Mouse (Mus musculus): ENCODE measurements around the gene Rrp1. TPM values are rescaled to one million over a fixed set of nuclear protein-coding genes. Genes with fewer than 3 reads are reported as not detected.

Gene Rrp1
- polyA plus RNA-seq, 1 experiment from 2014 or later, result 249 TPM

- ATAC-seq (replicated peaks; ENCODE audit: low FRiP score, low TSS enrichment, low read depth) (no peak), DNase-seq (ENCODE audit: low spot score) (no peak)
- 88% methylated on average over 2 of the region's 2 CpGs for WGBS
Observed at GRCm38 (mm10) chr10:78429776-78430175, 16.9 kb upstream of the Rrp1 start.

GRCm38 (mm10) chr10:78429180-78429579, 16.3 kb upstream of the Rrp1 start:
- ATAC-seq (replicated peaks; ENCODE audit: low FRiP score, low TSS enrichment, low read depth), result no peak
- Histone ChIP-seq H3K36me3 (ENCODE audit: control insufficient read depth, insufficient read depth, low read length) (peaks cover 19% of the 10 kb centered on the region), H3K27ac (ENCODE audit: low read depth) (no peak overlapping the region), H3K9me3 (ENCODE audit: control insufficient read depth, low read length) (no peaks in the 10 kb centered on the region), H3K27me3 (replicated peaks; ENCODE audit: control insufficient read depth, insufficient read depth, low read length) (no peaks in the 10 kb centered on the region), H3K9ac (ENCODE audit: low read length) (no peak overlapping the region), H3K4me2 (ENCODE audit: low read length) (no peak overlapping the region), H3K4me1 (replicated peaks; ENCODE audit: control insufficient read depth, insufficient read depth, low read length) (0 out of 2 replicates have a peak, but pooled peaks cover 4% of the 10 kb centered on the region), H3K4me3 (ENCODE audit: low read depth, low read length) (no peak overlapping the region)
- WGBS, result 91% methylated on average over 5 of the region's 5 CpGs
- no peak for DNase-seq (ENCODE audit: low spot score)

More at GRCm38 (mm10) chr10:78429776-78430175, 16.9 kb upstream of the Rrp1 start:
- Histone ChIP-seq H3K9ac (ENCODE audit: low read length) (no peak overlapping the region), H3K9me3 (ENCODE audit: control insufficient read depth, low read length) (no peaks in the 10 kb centered on the region), H3K4me1 (replicated peaks; ENCODE audit: control insufficient read depth, insufficient read depth, low read length) (0 out of 2 replicates have a peak, but pooled peaks cover 4% of the 10 kb centered on the region), H3K36me3 (ENCODE audit: control insufficient read depth, insufficient read depth, low read length) (peaks cover 19% of the 10 kb centered on the region), H3K4me3 (ENCODE audit: low read depth, low read length) (no peak overlapping the region), H3K27ac (ENCODE audit: low read depth) (no peak overlapping the region), H3K4me2 (ENCODE audit: low read length) (no peak overlapping the region), H3K27me3 (replicated peaks; ENCODE audit: control insufficient read depth, insufficient read depth, low read length) (no peaks in the 10 kb centered on the region)

- Histone ChIP-seq H3K4me3 (ENCODE audit: low read depth, low read length) (no peak overlapping the region), H3K9ac (ENCODE audit: low read length) (no peak overlapping the region), H3K4me1 (replicated peaks; ENCODE audit: control insufficient read depth, insufficient read depth, low read length) (0 out of 2 replicates have a peak, but pooled peaks cover 4% of the 10 kb centered on the region), H3K27ac (ENCODE audit: low read depth) (no peak overlapping the region), H3K36me3 (ENCODE audit: control insufficient read depth, insufficient read depth, low read length) (peaks cover 19% of the 10 kb centered on the region), H3K9me3 (ENCODE audit: control insufficient read depth, low read length) (no peaks in the 10 kb centered on the region), H3K4me2 (ENCODE audit: low read length) (no peak overlapping the region), H3K27me3 (replicated peaks; ENCODE audit: control insufficient read depth, insufficient read depth, low read length) (no peaks in the 10 kb centered on the region)
- ATAC-seq (replicated peaks; ENCODE audit: low FRiP score, low TSS enrichment, low read depth) (no peak), DNase-seq (ENCODE audit: low spot score) (no peak)
- WGBS, result 94% methylated on average over 11 of the region's 11 CpGs
Observed at GRCm38 (mm10) chr10:78428070-78428469, 15.2 kb upstream of the Rrp1 start.

GRCm38 (mm10) chr10:78426117-78426735, 13.4 kb upstream of the Rrp1 start:
- peak; percentile 50 for ATAC-seq (replicated peaks; ENCODE audit: low FRiP score, low TSS enrichment, low read depth)
- Histone ChIP-seq H3K27me3 (replicated peaks; ENCODE audit: control insufficient read depth, insufficient read depth, low read length) (no peaks in the 10 kb centered on the region), H3K36me3 (ENCODE audit: control insufficient read depth, insufficient read depth, low read length) (peaks cover 19% of the 10 kb centered on the region), H3K9ac (ENCODE audit: low read length) (peak overlapping the region; percentile 86), H3K4me3 (ENCODE audit: low read depth, low read length) (peak overlapping the region; percentile 77), H3K9me3 (ENCODE audit: control insufficient read depth, low read length) (no peaks in the 10 kb centered on the region), H3K4me1 (replicated peaks; ENCODE audit: control insufficient read depth, insufficient read depth, low read length) (0 out of 2 replicates have a peak, but pooled peaks cover 4% of the 10 kb centered on the region), H3K4me2 (ENCODE audit: low read length) (peak overlapping the region; percentile 83), H3K27ac (ENCODE audit: low read depth) (peak overlapping the region; percentile 47)
- peak; percentile 66 for DNase-seq (ENCODE audit: low spot score)
- WGBS, result 37% methylated on average over 6 of the region's 6 CpGs

GRCm38 (mm10) chr10:78425181-78426041, 12.6 kb upstream of the Rrp1 start, which contains the start of gene Cstb:
Gene Cstb, plus strand, starts transcription at chr10:78425669.
- Histone ChIP-seq H3K36me3 (ENCODE audit: control insufficient read depth, insufficient read depth, low read length) (peaks cover 19% of the 10 kb centered on the region), H3K9me3 (ENCODE audit: control insufficient read depth, low read length) (no peaks in the 10 kb centered on the region), H3K4me3 (ENCODE audit: low read depth, low read length) (peak within 1 kb of the TSS; percentile 77), H3K4me1 (replicated peaks; ENCODE audit: control insufficient read depth, insufficient read depth, low read length) (0 out of 2 replicates have a peak, but pooled peaks cover 4% of the 10 kb centered on the region), H3K27me3 (replicated peaks; ENCODE audit: control insufficient read depth, insufficient read depth, low read length) (no peaks in the 10 kb centered on the region), H3K4me2 (ENCODE audit: low read length) (peak within 1 kb of the TSS; percentile 83), H3K27ac (ENCODE audit: low read depth) (peak within 1 kb of the TSS; percentile 47), H3K9ac (ENCODE audit: low read length) (peak within 1 kb of the TSS; percentile 86)
- ATAC-seq (replicated peaks; ENCODE audit: low FRiP score, low TSS enrichment, low read depth), result peak; percentile 90
- DNase-seq (ENCODE audit: low spot score), result peak; percentile 94
- WGBS, result 1% methylated on average over 40 of the region's 40 CpGs

GRCm38 (mm10) chr10:78422614-78423013, 9.8 kb upstream of the Rrp1 start:
- H3K36me3 ChIP-seq (ENCODE audit: control insufficient read depth, insufficient read depth, low read length), result peaks cover 8% of the 10 kb centered on the region; the same call in 1 of the 2 replicates
- DNase-seq (ENCODE audit: low spot score), result no peak
- ATAC-seq (replicated peaks; ENCODE audit: low FRiP score, low TSS enrichment, low read depth), result no peak

GRCm38 (mm10) chr10:78420929-78421328, 8.1 kb upstream of the Rrp1 start:
- no peak for DNase-seq (ENCODE audit: low spot score)
- Histone ChIP-seq H3K9me3 (ENCODE audit: control insufficient read depth, low read length) (no peaks in the 10 kb centered on the region), H3K9ac (ENCODE audit: low read length) (no peak overlapping the region), H3K36me3 (ENCODE audit: control insufficient read depth, insufficient read depth, low read length) (no peaks in the 10 kb centered on the region), H3K27ac (ENCODE audit: low read depth) (no peak overlapping the region), H3K4me1 (replicated peaks; ENCODE audit: control insufficient read depth, insufficient read depth, low read length) (0 out of 2 replicates have a peak, but pooled peaks cover 4% of the 10 kb centered on the region), H3K4me2 (ENCODE audit: low read length) (no peak overlapping the region), H3K27me3 (replicated peaks; ENCODE audit: control insufficient read depth, insufficient read depth, low read length) (no peaks in the 10 kb centered on the region), H3K4me3 (ENCODE audit: low read depth, low read length) (no peak overlapping the region)
- ATAC-seq (replicated peaks; ENCODE audit: low FRiP score, low TSS enrichment, low read depth), result no peak
- WGBS, result 86% methylated on average over 2 of the region's 2 CpGs

More at GRCm38 (mm10) chr10:78422614-78423013, 9.8 kb upstream of the Rrp1 start:
- Histone ChIP-seq H3K9ac (ENCODE audit: low read length) (no peak overlapping the region), H3K4me1 (replicated peaks; ENCODE audit: control insufficient read depth, insufficient read depth, low read length) (0 out of 2 replicates have a peak, but pooled peaks cover 4% of the 10 kb centered on the region), H3K27me3 (replicated peaks; ENCODE audit: control insufficient read depth, insufficient read depth, low read length) (no peaks in the 10 kb centered on the region), H3K27ac (ENCODE audit: low read depth) (no peak overlapping the region), H3K4me2 (ENCODE audit: low read length) (no peak overlapping the region), H3K9me3 (ENCODE audit: control insufficient read depth, low read length) (no peaks in the 10 kb centered on the region), H3K4me3 (ENCODE audit: low read depth, low read length) (no peak overlapping the region)
- 91% methylated on average over 3 of the region's 3 CpGs for WGBS

GRCm38 (mm10) chr10:78418791-78419190, 5.9 kb upstream of the Rrp1 start:
- H3K9ac ChIP-seq (ENCODE audit: low read length), result no peak overlapping the region
- WGBS, result 78% methylated on average over 2 of the region's 2 CpGs
- H3K4me2 ChIP-seq (ENCODE audit: low read length), result no peak overlapping the region
- DNase-seq (ENCODE audit: low spot score), result no peak
- no peak overlapping the region for H3K27ac ChIP-seq (ENCODE audit: low read depth)
- H3K27me3 ChIP-seq (replicated peaks; ENCODE audit: control insufficient read depth, insufficient read depth, low read length), result no peaks in the 10 kb centered on the region
- H3K9me3 ChIP-seq (ENCODE audit: control insufficient read depth, low read length), result no peaks in the 10 kb centered on the region
- H3K36me3 ChIP-seq (ENCODE audit: control insufficient read depth, insufficient read depth, low read length), result no peaks in the 10 kb centered on the region
- ATAC-seq (replicated peaks; ENCODE audit: low FRiP score, low TSS enrichment, low read depth), result no peak
- H3K4me1 ChIP-seq (replicated peaks; ENCODE audit: control insufficient read depth, insufficient read depth, low read length), result no peaks in the 10 kb centered on the region
- H3K4me3 ChIP-seq (ENCODE audit: low read depth, low read length), result no peak overlapping the region
